Mouse (Mus musculus): Measurements from ENCODE around the gene Gprin2. TPM values are rescaled to one million over a fixed set of nuclear protein-coding genes. Genes with fewer than 3 reads are reported as not detected.

The Gprin2 gene
- polyA plus RNA-seq, 1 experiment, result 1.1 TPM

DNA sequence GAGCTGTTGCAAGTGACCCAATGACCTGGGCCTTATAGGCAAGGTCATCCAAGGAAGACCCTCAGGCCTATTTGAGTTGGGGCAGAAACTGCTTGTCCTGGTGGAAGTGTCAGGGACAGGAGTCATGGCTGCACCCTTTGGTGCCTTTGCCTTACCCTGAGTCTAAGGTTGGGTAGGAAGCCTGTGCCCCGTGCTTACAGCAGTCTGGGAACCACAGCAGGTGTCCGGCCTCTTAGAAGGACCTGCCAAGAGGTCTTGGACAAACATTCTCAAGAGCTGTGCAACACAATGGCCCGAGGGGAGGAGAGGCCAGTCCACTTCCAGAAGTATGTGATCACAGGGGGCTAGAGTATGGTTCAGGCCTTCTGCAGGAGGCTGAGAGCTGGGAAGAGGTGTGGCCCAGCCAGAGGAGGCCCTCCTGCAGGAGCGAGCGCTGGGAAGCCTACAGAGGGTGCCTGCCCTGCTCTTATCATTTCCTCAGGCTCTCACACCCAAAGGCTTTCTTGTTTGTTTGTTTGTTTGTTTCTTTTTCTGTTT lies 22.0 kb upstream of the Gprin2 start:
- Histone ChIP-seq H3K36me3 (ENCODE audit: control insufficient read depth, insufficient read depth, low read length, poor library complexity, severe bottlenecking) (no peaks in the 10 kb centered on the region), H3K9me3 (replicated peaks; ENCODE audit: control insufficient read depth, insufficient read depth, low read length, poor library complexity, severe bottlenecking) (no peaks in the 10 kb centered on the region), H3K27me3 (ENCODE audit: control insufficient read depth, insufficient read depth, low read length, poor library complexity, severe bottlenecking) (no peaks in the 10 kb centered on the region; the same call in 1 of the 2 replicates), H3K4me3 (ENCODE audit: low read depth, low read length) (no peak overlapping the region), H3K9ac (ENCODE audit: low read depth, poor library complexity, severe bottlenecking) (no peak overlapping the region), H3K4me1 (ENCODE audit: control insufficient read depth, insufficient read depth, low read length) (peaks cover 2% of the 10 kb centered on the region), H3K27ac (ENCODE audit: insufficient read depth, low read length) (no peak overlapping the region)
- TF ChIP-seq POLR2A (IDR thresholded peaks at IDR 0.05; ENCODE audit: insufficient read depth, low read length), result no peak
- TF ChIP-seq CTCF (IDR thresholded peaks at IDR 0.05; ENCODE audit: low read depth, low read length), result no peak
- no peak for TF ChIP-seq EP300 (IDR thresholded peaks at IDR 0.05; ENCODE audit: insufficient read depth, low read depth, low read length)

DNA sequence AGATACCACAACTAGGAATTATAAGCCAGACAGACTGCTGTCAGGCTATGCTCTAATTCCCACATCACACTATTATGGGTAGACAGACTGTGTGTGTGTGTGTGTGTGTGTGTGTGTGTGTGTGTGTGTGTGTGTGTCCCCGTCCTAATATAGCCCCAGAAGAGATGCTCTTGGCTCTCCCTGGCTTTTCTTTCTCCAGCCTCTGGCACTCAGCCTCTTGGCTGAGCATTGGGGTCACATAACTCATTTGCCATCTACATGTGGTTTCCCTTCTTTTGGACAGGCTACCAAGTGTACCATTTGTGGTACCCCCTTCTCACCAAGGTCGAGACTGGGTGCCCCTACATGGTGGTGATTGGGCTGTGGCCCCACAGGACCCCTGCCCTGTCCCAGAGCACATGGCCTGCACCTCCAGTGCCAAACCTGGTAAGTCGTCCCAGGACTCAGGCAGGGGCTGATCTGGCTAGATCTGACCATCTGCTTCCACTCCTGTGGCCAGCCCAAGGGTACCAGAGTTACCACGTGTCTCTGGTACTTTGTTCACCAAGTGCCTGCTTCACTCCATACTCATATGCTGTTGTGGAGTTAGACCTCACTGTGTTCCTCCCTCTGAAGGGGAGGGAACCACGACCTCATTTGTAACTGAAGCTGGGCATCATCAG lies 20.1 kb upstream of the Gprin2 start:
- TF ChIP-seq EP300 (IDR thresholded peaks at IDR 0.05; ENCODE audit: insufficient read depth, low read depth, low read length) (no peak), POLR2A (IDR thresholded peaks at IDR 0.05; ENCODE audit: insufficient read depth, low read length) (no peak), CTCF (IDR thresholded peaks at IDR 0.05; ENCODE audit: low read depth, low read length) (no peak)
- Histone ChIP-seq H3K4me3 (ENCODE audit: low read depth, low read length) (no peak overlapping the region), H3K36me3 (ENCODE audit: control insufficient read depth, insufficient read depth, low read length, poor library complexity, severe bottlenecking) (no peaks in the 10 kb centered on the region), H3K27me3 (ENCODE audit: control insufficient read depth, insufficient read depth, low read length, poor library complexity, severe bottlenecking) (no peaks in the 10 kb centered on the region; the same call in 1 of the 2 replicates), H3K27ac (ENCODE audit: insufficient read depth, low read length) (no peak overlapping the region), H3K9ac (ENCODE audit: low read depth, poor library complexity, severe bottlenecking) (no peak overlapping the region), H3K4me1 (ENCODE audit: control insufficient read depth, insufficient read depth, low read length) (peaks cover 2% of the 10 kb centered on the region), H3K9me3 (replicated peaks; ENCODE audit: control insufficient read depth, insufficient read depth, low read length, poor library complexity, severe bottlenecking) (no peaks in the 10 kb centered on the region)

DNA sequence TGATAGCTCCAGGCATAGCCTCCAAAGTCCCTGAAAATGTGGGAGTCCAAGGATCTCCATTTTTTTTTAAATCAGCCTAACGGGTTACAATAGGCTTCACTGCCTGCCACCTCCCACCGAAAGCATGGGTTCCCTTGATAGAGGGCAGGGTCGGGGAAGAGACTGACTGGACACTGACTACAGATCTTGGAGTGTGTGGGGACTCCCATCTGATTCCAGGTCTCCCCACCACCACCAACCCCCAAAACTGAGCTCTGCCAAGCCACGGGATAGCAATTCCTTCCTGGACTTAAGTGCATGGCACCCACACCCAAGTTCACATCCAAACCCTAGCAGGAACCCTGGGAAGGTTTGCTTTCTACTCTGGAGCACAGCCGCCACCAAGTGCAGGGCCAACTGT lies 19.0 kb upstream of the Gprin2 start:
- Histone ChIP-seq H3K9me3 (replicated peaks; ENCODE audit: control insufficient read depth, insufficient read depth, low read length, poor library complexity, severe bottlenecking) (no peaks in the 10 kb centered on the region), H3K4me3 (ENCODE audit: low read depth, low read length) (no peak overlapping the region; the same call in 1 of the 2 replicates), H3K9ac (ENCODE audit: low read depth, poor library complexity, severe bottlenecking) (no peak overlapping the region; the same call in 1 of the 2 replicates), H3K27ac (ENCODE audit: insufficient read depth, low read length) (no peak overlapping the region), H3K36me3 (ENCODE audit: control insufficient read depth, insufficient read depth, low read length, poor library complexity, severe bottlenecking) (no peaks in the 10 kb centered on the region), H3K4me1 (ENCODE audit: control insufficient read depth, insufficient read depth, low read length) (peaks cover 2% of the 10 kb centered on the region), H3K27me3 (ENCODE audit: control insufficient read depth, insufficient read depth, low read length, poor library complexity, severe bottlenecking) (no peaks in the 10 kb centered on the region; the same call in 1 of the 2 replicates)
- TF ChIP-seq POLR2A (IDR thresholded peaks at IDR 0.05; ENCODE audit: insufficient read depth, low read length), result no peak
- TF ChIP-seq CTCF (IDR thresholded peaks at IDR 0.05; ENCODE audit: low read depth, low read length), result no peak
- TF ChIP-seq EP300 (IDR thresholded peaks at IDR 0.05; ENCODE audit: insufficient read depth, low read depth, low read length), result no peak

- peak overlapping the region; percentile 22 for H3K9ac ChIP-seq (ENCODE audit: low read depth, poor library complexity, severe bottlenecking)
- peaks cover 2% of the 10 kb centered on the region for H3K4me1 ChIP-seq (ENCODE audit: control insufficient read depth, insufficient read depth, low read length)
- peak overlapping the region; percentile 57 for H3K4me3 ChIP-seq (ENCODE audit: low read depth, low read length)
- H3K36me3 ChIP-seq (ENCODE audit: control insufficient read depth, insufficient read depth, low read length, poor library complexity, severe bottlenecking), result no peaks in the 10 kb centered on the region
- TF ChIP-seq POLR2A (IDR thresholded peaks at IDR 0.05; ENCODE audit: insufficient read depth, low read length), result no peak
- no peak for TF ChIP-seq EP300 (IDR thresholded peaks at IDR 0.05; ENCODE audit: insufficient read depth, low read depth, low read length)
- no peak for TF ChIP-seq CTCF (IDR thresholded peaks at IDR 0.05; ENCODE audit: low read depth, low read length)
- H3K27ac ChIP-seq (ENCODE audit: insufficient read depth, low read length), result no peak overlapping the region
- no peaks in the 10 kb centered on the region; the same call in 1 of the 2 replicates for H3K27me3 ChIP-seq (ENCODE audit: control insufficient read depth, insufficient read depth, low read length, poor library complexity, severe bottlenecking)
- no peaks in the 10 kb centered on the region for H3K9me3 ChIP-seq (replicated peaks; ENCODE audit: control insufficient read depth, insufficient read depth, low read length, poor library complexity, severe bottlenecking)
Observed at GRCm38 (mm10) chr14:34219786-34220198, 18.3 kb upstream of the Gprin2 start.

GRCm38 (mm10) chr14:34219295-34219694 lies 17.8 kb upstream of the Gprin2 start, which contains the start of gene Syt15:
Gene Syt15 (plus strand): TSS chr14:34219595.
- no peak within 1 kb of the TSS for H3K27ac ChIP-seq (ENCODE audit: insufficient read depth, low read length)
- H3K9ac ChIP-seq (ENCODE audit: low read depth, poor library complexity, severe bottlenecking), result peak within 1 kb of the TSS; percentile 22
- H3K36me3 ChIP-seq (ENCODE audit: control insufficient read depth, insufficient read depth, low read length, poor library complexity, severe bottlenecking), result no peaks in the 10 kb centered on the region
- no peaks in the 10 kb centered on the region for H3K9me3 ChIP-seq (replicated peaks; ENCODE audit: control insufficient read depth, insufficient read depth, low read length, poor library complexity, severe bottlenecking)
- TF ChIP-seq POLR2A (IDR thresholded peaks at IDR 0.05; ENCODE audit: insufficient read depth, low read length) (no peak), EP300 (IDR thresholded peaks at IDR 0.05; ENCODE audit: insufficient read depth, low read depth, low read length) (no peak), CTCF (IDR thresholded peaks at IDR 0.05; ENCODE audit: low read depth, low read length) (no peak)
- H3K27me3 ChIP-seq (ENCODE audit: control insufficient read depth, insufficient read depth, low read length, poor library complexity, severe bottlenecking), result no peaks in the 10 kb centered on the region; the same call in 1 of the 2 replicates
- peak within 1 kb of the TSS; percentile 57 for H3K4me3 ChIP-seq (ENCODE audit: low read depth, low read length)
- H3K4me1 ChIP-seq (ENCODE audit: control insufficient read depth, insufficient read depth, low read length), result peaks cover 2% of the 10 kb centered on the region
